Mouse (Mus musculus) gastrocnemius, adult 8-10 months (tissue): Measurements from ENCODE around the gene Ifna2. TPM values are rescaled to one million over a fixed set of nuclear protein-coding genes. Genes with fewer than 3 reads are reported as not detected.
A peak's percentile ranks its signal among the peaks of the same experiment; 100 is the strongest.

Experiments
- DNase-seq, 2 experiments: peaks; one replicate each; pipeline ENCODE4 v3.0.0; 2022; ENCODE audit warnings: low spot score in 2 of 2
- total RNA-seq, 4 experiments: library from RNA; stranded (reverse); gene quantifications; 2 replicates each; pipeline ENCODE4 v1.2.4; 2022

The Ifna2 gene
- total RNA-seq, 4 experiments from 2014 or later = not detected

DNA sequence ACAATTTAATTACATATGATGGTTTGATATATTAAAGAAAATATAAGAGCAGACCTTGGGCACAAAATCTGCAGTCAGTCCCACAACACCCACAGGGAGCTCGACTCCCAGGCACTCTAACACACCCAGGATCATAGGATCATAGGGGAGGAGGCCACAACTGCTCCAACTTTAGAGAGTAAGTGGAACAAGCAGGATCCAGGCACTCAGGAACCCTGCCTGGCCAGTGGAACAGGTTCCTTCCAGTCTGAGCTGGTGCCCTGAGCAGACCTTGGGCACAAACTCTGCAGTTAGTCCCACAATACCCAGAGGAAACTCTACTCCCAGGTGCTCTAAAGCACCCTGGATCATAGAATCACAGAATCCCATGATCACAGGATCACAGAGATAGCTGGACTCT, 28.3 kb downstream of the Ifna2 start:
- no peak for DNase-seq

DNA sequence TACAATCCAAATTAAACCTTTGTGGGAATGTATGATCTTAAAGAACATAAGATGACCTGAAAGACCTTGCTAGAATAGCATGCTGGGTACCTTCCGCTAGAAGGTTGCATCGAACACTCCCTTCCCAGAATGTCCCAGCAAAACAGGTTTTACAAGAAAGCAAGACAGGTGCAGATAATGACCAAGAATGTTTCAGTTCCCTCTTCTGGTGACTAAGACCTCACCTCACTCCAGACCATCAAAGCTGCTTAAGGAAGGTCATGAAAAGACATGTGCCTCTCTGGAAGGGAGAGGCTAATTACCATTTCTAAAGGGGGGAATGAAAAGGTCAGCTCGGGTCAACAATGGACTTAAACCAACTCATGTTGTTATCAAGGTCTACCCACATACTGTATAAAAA, 30.1 kb downstream of the Ifna2 start:
- no peak for DNase-seq

DNA sequence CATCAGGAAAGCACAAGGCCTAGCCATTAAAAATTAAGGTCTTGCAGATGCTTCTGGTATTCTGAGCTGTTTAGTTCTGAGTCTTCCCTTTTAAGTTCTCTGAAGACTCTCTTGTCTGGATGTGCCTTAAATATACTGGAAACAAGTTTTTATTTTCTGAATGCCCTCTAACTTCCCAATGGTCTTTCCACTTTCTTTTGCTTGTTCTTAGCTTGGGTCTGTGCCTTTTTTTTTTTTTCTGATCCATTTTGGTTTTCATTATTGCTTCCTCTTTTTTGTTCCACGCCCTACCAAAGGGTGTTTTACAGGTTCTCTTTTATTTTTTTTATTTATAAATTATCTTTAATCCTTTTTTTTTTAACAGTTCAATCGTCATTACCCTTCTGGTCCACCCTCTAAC, 39.4 kb downstream of the Ifna2 start, which contains the start of gene Ifna13:
TSS of gene Ifna13 (minus strand) at position 101 of the 400 bp plus-strand sequence.
- no peak for DNase-seq

DNA sequence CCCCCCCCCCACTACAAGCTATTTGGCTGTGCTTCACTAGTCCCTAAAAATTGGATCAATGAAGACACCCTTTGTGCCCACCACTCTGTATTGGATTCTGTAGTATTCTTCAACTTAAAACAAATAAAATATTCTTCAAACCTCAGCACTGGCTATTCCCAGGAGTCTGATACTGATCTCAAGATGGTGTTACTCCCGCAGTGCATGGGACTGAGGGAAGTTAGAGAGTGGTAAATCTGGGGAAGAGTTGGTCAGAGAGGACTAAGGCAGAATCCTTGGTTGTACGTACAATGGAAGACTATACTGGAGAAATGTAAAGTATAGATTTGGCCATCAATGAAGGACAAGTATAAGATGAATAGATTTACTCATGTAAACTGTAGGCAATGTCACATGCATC, 41.2 kb downstream of the Ifna2 start:
- DNase-seq = no peak

DNA sequence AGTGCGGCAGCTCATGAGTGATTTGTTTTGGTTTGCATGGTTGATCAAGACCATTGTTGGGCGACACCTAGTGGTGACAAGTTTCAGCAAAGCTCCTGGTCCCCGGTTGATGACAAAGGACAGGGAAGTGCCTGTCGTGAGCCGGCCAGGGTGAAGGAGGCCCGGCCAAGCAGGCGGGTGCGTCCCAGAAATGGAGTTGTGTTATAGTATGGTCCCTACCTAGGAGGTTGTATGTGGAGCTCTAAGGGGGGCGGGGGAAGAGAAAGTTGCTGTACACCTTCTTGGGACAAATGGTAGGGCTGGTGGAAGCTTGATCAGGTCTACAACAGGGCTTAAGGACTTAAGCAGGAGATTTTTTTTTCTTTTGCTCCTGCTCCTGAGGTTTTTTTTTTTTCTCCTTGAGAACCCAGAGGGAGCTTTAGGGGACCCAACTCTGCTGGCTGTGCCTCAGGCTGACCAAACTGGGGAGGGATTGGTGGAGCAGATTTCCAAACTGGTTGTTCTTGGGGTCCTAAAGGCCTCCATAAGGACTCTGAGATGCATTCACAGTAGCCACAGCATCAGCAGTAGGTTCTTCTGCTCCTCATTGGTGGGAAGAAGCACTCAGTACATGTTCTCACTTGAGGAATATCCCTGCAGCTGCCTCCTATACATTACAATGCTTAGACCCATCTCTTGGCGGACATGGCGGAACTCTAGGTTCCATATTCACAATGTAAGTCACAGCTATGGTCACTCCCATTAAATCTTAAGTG, 42.5 kb downstream of the Ifna2 start:
- peak; percentile 65 to 70 for DNase-seq

DNA sequence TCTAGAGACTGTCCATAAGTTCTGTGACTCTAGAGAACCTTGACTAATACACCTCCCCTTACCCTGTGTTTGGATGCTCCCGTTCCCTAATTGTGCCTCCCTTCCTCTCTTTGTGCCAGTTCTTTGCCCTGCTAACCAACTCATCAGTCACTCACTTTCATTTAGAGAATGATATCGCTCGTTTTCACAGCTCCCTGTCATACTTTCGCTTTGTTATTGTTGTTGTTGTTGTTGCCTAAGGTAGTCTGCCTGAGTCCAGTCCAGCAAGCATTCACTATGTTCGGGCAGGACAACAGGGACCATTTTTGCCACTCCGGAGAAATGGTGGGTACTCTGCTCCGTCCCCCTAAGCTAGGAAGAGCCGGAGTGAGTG, 43.0 kb downstream of the Ifna2 start:
- DNase-seq = no peak

DNA sequence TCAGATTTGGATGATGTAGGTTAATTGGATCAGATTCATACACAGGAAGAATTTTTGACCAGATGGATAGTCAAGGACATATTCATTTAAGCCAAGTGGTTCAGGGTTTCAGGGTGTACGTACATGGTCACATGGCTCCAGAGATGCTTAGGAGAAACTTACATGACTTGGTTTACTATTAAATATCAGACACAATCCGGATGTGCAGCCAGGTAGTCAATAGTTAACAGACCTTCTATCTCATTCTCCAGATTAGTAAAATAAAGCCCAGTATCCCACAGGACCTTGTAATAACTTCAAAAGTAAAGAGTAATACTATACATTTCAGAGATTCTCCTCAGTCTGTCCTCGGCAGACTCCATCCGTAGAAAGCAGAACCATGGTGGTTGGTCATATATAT, 49.4 kb downstream of the Ifna2 start, which contains the start of gene C87499:
TSS of gene C87499 (minus strand) at position 101 of the 400 bp plus-strand sequence.
- no peak for DNase-seq

Other genes with a start within 250 kb of the Ifna2 start
- gene Hacd4, start 245.0 kb downstream of the Ifna2 start, total RNA-seq = 1 to 10 TPM in 1 of 4 experiments, under 1 TPM in 3; 0.24 to 1.5 (median 0.87) TPM
- not detected for gene Ifnb1, start 161.1 kb downstream of the Ifna2 start, total RNA-seq
- gene Ifna15, start 125.7 kb downstream of the Ifna2 start, total RNA-seq = not detected
- not detected for gene Ifna14, start 112.1 kb downstream of the Ifna2 start, total RNA-seq
- not detected for gene Ifna9, start 91.5 kb downstream of the Ifna2 start, total RNA-seq
- not detected for gene Ifna12, start 80.5 kb downstream of the Ifna2 start, total RNA-seq
- gene C87499, start 49.5 kb downstream of the Ifna2 start, total RNA-seq = not detected
- gene Ifna13, start 39.5 kb downstream of the Ifna2 start, total RNA-seq = not detected
- not detected for gene Ifna16, start 7.0 kb downstream of the Ifna2 start, total RNA-seq
- gene Ifnab, start 7.4 kb upstream of the Ifna2 start, total RNA-seq = not detected
- under 1 TPM in 3 of 4 experiments, not detected in 1; 0.24 to 0.51 (median 0.38) TPM for gene Gm26566, start 37.9 kb upstream of the Ifna2 start, total RNA-seq
- 10 to 100 TPM; 54.5 to 64.5 (median 57.9) TPM for gene Klhl9, start 38.6 kb upstream of the Ifna2 start, total RNA-seq
- gene Gm13271, start 71.0 kb upstream of the Ifna2 start, total RNA-seq = not detected
- not detected for gene Gm13283, start 76.2 kb upstream of the Ifna2 start, total RNA-seq
- not detected for gene Gm13290, start 89.9 kb upstream of the Ifna2 start, total RNA-seq
- gene Gm13289, start 93.0 kb upstream of the Ifna2 start, total RNA-seq = not detected
- gene Gm13272, start 95.9 kb upstream of the Ifna2 start, total RNA-seq = not detected
- gene Ifnz, start 98.2 kb upstream of the Ifna2 start, total RNA-seq = not detected
- gene Gm13276, start 101.8 kb upstream of the Ifna2 start, total RNA-seq = not detected
- gene Gm13277, start 104.7 kb upstream of the Ifna2 start, total RNA-seq = not detected
- gene Gm13278, start 107.6 kb upstream of the Ifna2 start, total RNA-seq = not detected
- gene Gm13275, start 110.6 kb upstream of the Ifna2 start, total RNA-seq = not detected
- not detected for gene Gm13279, start 113.5 kb upstream of the Ifna2 start, total RNA-seq
- gene Gm13285, start 115.8 kb upstream of the Ifna2 start, total RNA-seq = not detected
- gene Gm13287, start 119.3 kb upstream of the Ifna2 start, total RNA-seq = not detected
- not detected for gene Gm13288, start 121.6 kb upstream of the Ifna2 start, total RNA-seq
- not detected for gene Ifna7, start 132.3 kb upstream of the Ifna2 start, total RNA-seq
- gene Ifna11, start 136.0 kb upstream of the Ifna2 start, total RNA-seq = not detected
- not detected for gene Ifna6, start 143.5 kb upstream of the Ifna2 start, total RNA-seq
- not detected for gene Ifna5, start 151.6 kb upstream of the Ifna2 start, total RNA-seq
- gene Ifna4, start 157.9 kb upstream of the Ifna2 start, total RNA-seq = not detected
- gene Ifna1, start 166.2 kb upstream of the Ifna2 start, total RNA-seq = not detected
- not detected for gene Ifne, start 196.3 kb upstream of the Ifna2 start, total RNA-seq